Mouse (Mus musculus): Measurements from ENCODE around the gene Ric1.

DNA sequence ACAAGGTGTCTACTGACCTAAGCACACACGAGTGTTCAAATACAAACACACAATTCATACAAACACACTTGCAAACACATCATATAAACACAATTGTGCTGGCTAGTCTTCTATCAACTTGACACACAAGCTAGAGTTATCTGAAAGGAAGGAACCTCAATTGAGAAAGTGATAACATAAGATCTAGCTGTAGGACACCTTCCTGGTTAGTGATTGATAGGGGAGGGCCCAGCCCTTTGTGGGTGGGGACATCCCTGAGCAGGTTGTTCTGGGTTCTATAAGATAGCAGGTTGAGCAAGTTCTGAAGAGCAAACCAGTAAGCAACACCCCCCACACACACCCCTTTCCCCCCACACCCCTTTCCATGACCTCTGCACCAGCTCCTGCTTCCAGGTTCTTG lies 127.6 kb downstream of the Ric1 start:
- TF ChIP-seq CTCF (IDR thresholded peaks at IDR 0.05 in 2 of 3, conservative IDR thresholded peaks at IDR 0.05 in 1 of 3; ENCODE audit: control insufficient read depth in 1 of 3, insufficient read depth in 1 of 3, low read depth in 2 of 3, low read length in 3 of 3, poor library complexity in 1 of 3, severe bottlenecking in 1 of 3) (no peak), POLR2A (IDR thresholded peaks at IDR 0.05; ENCODE audit: control insufficient read depth in 1 of 2, insufficient read depth in 1 of 2, low read depth in 1 of 2, low read length in 2 of 2, poor library complexity in 1 of 2) (no peak), USF1 (IDR thresholded peaks at IDR 0.05; ENCODE audit: low read depth, low read length) (no peak), USF2 (IDR thresholded peaks at IDR 0.05; ENCODE audit: borderline replicate concordance in 1 of 2, insufficient read depth in 1 of 2, low read depth in 1 of 2, low read length in 2 of 2) (no peak), RCOR1 (IDR thresholded peaks at IDR 0.05; ENCODE audit: low read depth, low read length) (peak; percentile 94), EP300 (IDR thresholded peaks at IDR 0.05; ENCODE audit: low read depth in 1 of 2, low read length in 2 of 2) (peak; percentile 94), E2F4 (IDR thresholded peaks at IDR 0.05; ENCODE audit: borderline replicate concordance, low read depth, low read length) (no peak), KAT2A (conservative IDR thresholded peaks at IDR 0.05; ENCODE audit: low read depth, low read length) (no peak), TAL1 (IDR thresholded peaks at IDR 0.05; ENCODE audit: low read length) (peak; percentile 52; the same call in 1 of the 2 replicates), UBTF (IDR thresholded peaks at IDR 0.05; ENCODE audit: borderline replicate concordance, insufficient read depth, low read depth, low read length) (no peak), BHLHE40 (IDR thresholded peaks at IDR 0.05; ENCODE audit: borderline replicate concordance, low read depth, low read length) (no peak), ELF1 (IDR thresholded peaks at IDR 0.05; ENCODE audit: low read depth, low read length) (no peak; the same call in 1 of the 2 replicates), MAX (IDR thresholded peaks at IDR 0.05; ENCODE audit: low read length) (no peak)

Measured in MEL (cell line).